Mouse (Mus musculus) kidney, embryonic 16.5 days (tissue): ENCODE measurements at regions not wholly inside any gene's neighbourhood (a gene's known extent, or its start where the extent isn't known, plus 50 kb on each side); places are given as distances from the start of the nearest gene placed in this dataset.
"Not testable (repeated sequence)": the region's sequence is repeated elsewhere in the genome, so short reads cannot be mapped to it uniquely, and the experiment has no call there.

Source experiments
- ATAC-seq: fragments of 200-750 bp; cut with Nextera tagmentation; 2 replicates; pipeline ENCODE4 v1.8.0; 2017; ENCODE audit warnings: moderate TSS enrichment; ENCODE audit not compliant: low FRiP score, low TSS enrichment
- H3K27ac ChIP-seq: fragments of 300-500 bp; sonication (generic); 2 replicates; pipeline ENCODE4 v1.5.1; 2014; ENCODE audit warnings: low read length
- H3K27me3 ChIP-seq: fragments of 300-500 bp; sonication (generic); 2 replicates; pipeline ENCODE4 v1.6.1; 2014; ENCODE audit warnings: low read length, control low read depth, mixed read lengths; ENCODE audit not compliant: insufficient read depth
- H3K36me3 ChIP-seq: fragments of 300-500 bp; sonication (generic); 2 replicates; pipeline ENCODE4 v1.6.1; 2014; ENCODE audit warnings: low read length, control low read depth, mixed read lengths; ENCODE audit not compliant: insufficient read depth
- H3K4me1 ChIP-seq: fragments of 300-500 bp; sonication (generic); 2 replicates; pipeline ENCODE4 v1.6.1; 2014; ENCODE audit warnings: low read length, control low read depth, mixed read lengths; ENCODE audit not compliant: insufficient read depth
- H3K4me2 ChIP-seq: fragments of 300-500 bp; sonication (generic); replicated peaks from 2 replicates; pipeline ENCODE4 v1.6.1; 2014; ENCODE audit warnings: low read depth, low read length
- H3K4me3 ChIP-seq: fragments of 300-500 bp; sonication (generic); 2 replicates; pipeline ENCODE4 v1.5.1; 2014; ENCODE audit warnings: mild to moderate bottlenecking, low read length
- H3K9ac ChIP-seq: fragments of 300-500 bp; sonication (generic); replicated peaks from 2 replicates; pipeline ENCODE4 v1.6.1; 2014; ENCODE audit warnings: low read length
- H3K9me3 ChIP-seq: fragments of 300-500 bp; sonication (generic); 2 replicates; pipeline ENCODE4 v1.6.1; 2016; ENCODE audit warnings: low read length, control low read depth
- WGBS: fragments of 180-500 bp; shearing (Covaris S2); extraction: QIAGEN DNeasy Blood & Tissue Kit; methylation state at CpG from one replicate; pipeline ENCODE4 v1.1.7; 2014; 5-methylcytosine and 5-hydroxymethylcytosine counted together

- WGBS, result 58% methylated on average over 5 of the region's 5 CpGs
- no peaks in the 10 kb centered on the region for H3K36me3 ChIP-seq
Observed at GRCm38 (mm10) chr3:21667349-21668143, 408.9 kb upstream of the Tbl1xr1 start.

GRCm38 (mm10) chr3:21671885-21672284 is 404.6 kb upstream of the Tbl1xr1 start:
- H3K9me3 ChIP-seq, result no peaks in the 10 kb centered on the region
- no peaks in the 10 kb centered on the region for H3K36me3 ChIP-seq
- H3K9ac ChIP-seq, result no peak overlapping the region
- H3K4me2 ChIP-seq, result no peak overlapping the region
- 91% methylated on average over 2 of the region's 2 CpGs for WGBS
- no peaks in the 10 kb centered on the region for H3K27me3 ChIP-seq
- no peak overlapping the region for H3K4me3 ChIP-seq
- H3K27ac ChIP-seq, result no peak overlapping the region
- no peak for ATAC-seq
- H3K4me1 ChIP-seq, result no peaks in the 10 kb centered on the region

More at GRCm38 (mm10) chr3:21667349-21668143, 408.9 kb upstream of the Tbl1xr1 start:
- ATAC-seq, result no peak
- Histone ChIP-seq H3K4me2 (no peak overlapping the region), H3K27me3 (no peaks in the 10 kb centered on the region), H3K4me3 (no peak overlapping the region), H3K4me1 (no peaks in the 10 kb centered on the region), H3K9ac (no peak overlapping the region), H3K9me3 (no peaks in the 10 kb centered on the region), H3K27ac (no peak overlapping the region)

GRCm38 (mm10) chr3:21672492-21672891 is 404.0 kb upstream of the Tbl1xr1 start:
- no peaks in the 10 kb centered on the region for H3K4me1 ChIP-seq
- H3K27ac ChIP-seq, result no peak overlapping the region
- ATAC-seq, result no peak
- no peak overlapping the region for H3K4me3 ChIP-seq
- H3K27me3 ChIP-seq, result no peaks in the 10 kb centered on the region
- H3K36me3 ChIP-seq, result no peaks in the 10 kb centered on the region
- H3K9ac ChIP-seq, result no peak overlapping the region
- H3K9me3 ChIP-seq, result no peaks in the 10 kb centered on the region
- 83% methylated on average over 2 of the region's 2 CpGs for WGBS
- H3K4me2 ChIP-seq, result no peak overlapping the region

DNA sequence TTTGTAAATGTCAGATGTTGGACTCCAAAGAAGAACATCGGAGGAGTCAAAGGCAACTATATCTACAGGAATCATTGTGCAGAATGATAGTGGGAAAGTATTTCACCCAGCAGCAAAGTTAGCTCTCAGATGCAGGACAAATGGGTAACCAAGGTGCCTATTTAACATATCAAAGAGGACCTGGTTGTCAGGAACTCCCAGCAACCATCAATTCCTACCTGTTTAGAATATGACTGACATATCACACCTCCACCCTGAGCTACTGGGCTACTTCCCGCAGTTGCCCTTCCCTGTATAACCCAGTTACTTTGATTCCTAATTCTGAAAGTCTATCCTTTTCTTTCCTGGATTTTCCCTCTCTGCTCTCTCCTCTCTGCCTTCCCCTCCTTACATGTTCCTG is 403.0 kb upstream of the Tbl1xr1 start:
- Histone ChIP-seq H3K27me3 (no peaks in the 10 kb centered on the region), H3K4me3 (no peak overlapping the region), H3K9me3 (no peaks in the 10 kb centered on the region), H3K4me1 (no peaks in the 10 kb centered on the region), H3K36me3 (no peaks in the 10 kb centered on the region), H3K9ac (no peak overlapping the region), H3K27ac (no peak overlapping the region), H3K4me2 (no peak overlapping the region)
- no peak for ATAC-seq
- 88% methylated on average over 2 of the region's 2 CpGs for WGBS

- no peaks in the 10 kb centered on the region for H3K9me3 ChIP-seq
- no peak overlapping the region for H3K4me2 ChIP-seq
- no peaks in the 10 kb centered on the region for H3K27me3 ChIP-seq
- H3K36me3 ChIP-seq, result no peaks in the 10 kb centered on the region
- H3K9ac ChIP-seq, result no peak overlapping the region
- H3K4me3 ChIP-seq, result no peak overlapping the region
- no peak overlapping the region for H3K27ac ChIP-seq
- no peak for ATAC-seq
- H3K4me1 ChIP-seq, result no peaks in the 10 kb centered on the region
Observed at GRCm38 (mm10) chr3:21678265-21678664, 398.2 kb upstream of the Tbl1xr1 start.

DNA sequence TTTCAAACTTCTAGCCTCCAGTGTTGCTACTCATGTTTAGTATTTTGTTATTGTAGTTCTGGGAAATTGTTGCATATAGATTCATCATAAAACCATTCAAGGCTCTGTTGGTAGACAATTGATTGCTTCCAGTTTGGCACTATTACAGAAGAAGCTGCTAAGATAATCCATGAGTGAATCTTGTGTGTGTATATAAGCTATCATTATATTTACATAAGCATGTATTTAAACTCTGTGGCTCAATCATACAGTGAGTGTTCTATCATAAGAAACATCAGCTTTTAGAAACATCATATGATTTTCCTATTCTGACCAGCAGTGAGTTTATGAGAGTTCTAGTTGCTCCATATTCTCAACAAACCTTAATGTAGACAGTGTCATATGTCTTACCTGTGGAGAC is 397.7 kb upstream of the Tbl1xr1 start:
- no peaks in the 10 kb centered on the region for H3K36me3 ChIP-seq
- no peak overlapping the region for H3K27ac ChIP-seq
- H3K4me2 ChIP-seq, result no peak overlapping the region
- H3K9me3 ChIP-seq, result no peaks in the 10 kb centered on the region
- ATAC-seq, result no peak
- H3K4me1 ChIP-seq, result no peaks in the 10 kb centered on the region
- no peaks in the 10 kb centered on the region for H3K27me3 ChIP-seq
- H3K4me3 ChIP-seq, result no peak overlapping the region
- H3K9ac ChIP-seq, result no peak overlapping the region

DNA sequence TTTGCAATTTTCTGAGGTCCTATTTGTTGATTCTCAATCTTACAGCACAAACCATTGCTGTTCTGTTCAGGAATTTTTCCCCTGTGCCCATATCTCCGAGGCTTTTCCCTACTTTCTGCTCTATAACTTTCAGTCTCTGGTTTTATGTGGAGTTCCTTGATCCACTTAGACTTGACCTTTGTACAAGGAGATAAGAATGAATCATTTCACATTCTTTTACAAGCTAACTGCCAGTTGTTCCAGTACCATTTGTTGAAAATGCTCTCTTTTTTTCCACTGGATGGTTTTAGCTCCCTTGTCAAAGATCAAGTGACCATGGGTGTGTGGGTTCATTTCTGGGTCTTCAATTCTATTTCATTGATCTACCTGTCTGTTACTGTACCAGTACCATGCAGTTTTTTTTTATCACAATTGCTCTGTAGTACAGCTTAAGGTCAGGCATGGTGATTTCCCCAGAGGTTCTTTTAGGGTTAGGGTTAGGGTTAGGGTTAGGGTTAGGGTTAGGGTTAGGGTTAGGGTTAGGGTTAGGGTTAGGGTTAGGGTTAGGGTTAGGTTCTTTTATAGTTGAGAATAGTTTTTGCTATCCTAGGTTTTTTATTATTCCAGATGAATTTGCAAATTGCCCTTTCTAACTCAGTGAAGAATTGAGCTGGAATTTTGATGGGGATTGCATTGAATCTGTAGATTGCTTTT is 378.3 kb upstream of the Tbl1xr1 start:
- H3K4me3 ChIP-seq, H3K36me3 ChIP-seq, H3K9me3 ChIP-seq, H3K4me1 ChIP-seq, H3K27ac ChIP-seq, ATAC-seq, H3K4me2 ChIP-seq, H3K9ac ChIP-seq, H3K27me3 ChIP-seq: not testable (repeated sequence)
- WGBS, result 47% methylated on average over 1 of the region's 1 CpGs

- Histone ChIP-seq H3K4me3 (no peak overlapping the region), H3K9me3 (no peaks in the 10 kb centered on the region)
Observed at GRCm38 (mm10) chr3:21699526-21699925, 376.9 kb upstream of the Tbl1xr1 start.

DNA sequence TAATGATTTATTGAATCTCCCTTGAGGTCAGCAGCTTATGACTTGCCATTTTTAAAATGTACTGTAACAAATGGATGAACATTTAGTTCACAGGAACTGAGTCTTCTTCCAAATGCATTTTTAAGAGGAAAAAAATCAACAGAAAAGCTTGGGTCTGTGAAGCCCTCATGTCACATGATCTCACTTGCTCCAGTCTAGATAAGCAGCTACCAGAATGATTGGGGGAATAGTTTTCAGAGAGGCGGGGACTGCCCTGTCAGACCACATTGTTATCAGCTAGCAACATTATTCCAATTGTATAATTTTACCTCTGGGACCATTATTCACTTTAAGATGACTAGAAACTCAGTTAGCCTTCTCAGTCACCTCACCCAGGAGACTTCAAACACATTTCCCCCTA is 376.1 kb upstream of the Tbl1xr1 start:
- Histone ChIP-seq H3K9ac (no peak overlapping the region), H3K4me1 (no peaks in the 10 kb centered on the region), H3K9me3 (no peaks in the 10 kb centered on the region), H3K27me3 (no peaks in the 10 kb centered on the region), H3K27ac (no peak overlapping the region), H3K4me2 (no peak overlapping the region), H3K36me3 (no peaks in the 10 kb centered on the region), H3K4me3 (no peak overlapping the region)
- no peak for ATAC-seq
- 72% methylated on average over 1 of the region's 1 CpGs for WGBS

More at GRCm38 (mm10) chr3:21699526-21699925, 376.9 kb upstream of the Tbl1xr1 start:
- Histone ChIP-seq H3K4me2 (no peak overlapping the region), H3K27ac (no peak overlapping the region), H3K27me3 (no peaks in the 10 kb centered on the region), H3K36me3 (no peaks in the 10 kb centered on the region), H3K4me1 (no peaks in the 10 kb centered on the region), H3K9ac (no peak overlapping the region)
- WGBS, result 96% methylated on average over 1 of the region's 1 CpGs
- no peak for ATAC-seq

DNA sequence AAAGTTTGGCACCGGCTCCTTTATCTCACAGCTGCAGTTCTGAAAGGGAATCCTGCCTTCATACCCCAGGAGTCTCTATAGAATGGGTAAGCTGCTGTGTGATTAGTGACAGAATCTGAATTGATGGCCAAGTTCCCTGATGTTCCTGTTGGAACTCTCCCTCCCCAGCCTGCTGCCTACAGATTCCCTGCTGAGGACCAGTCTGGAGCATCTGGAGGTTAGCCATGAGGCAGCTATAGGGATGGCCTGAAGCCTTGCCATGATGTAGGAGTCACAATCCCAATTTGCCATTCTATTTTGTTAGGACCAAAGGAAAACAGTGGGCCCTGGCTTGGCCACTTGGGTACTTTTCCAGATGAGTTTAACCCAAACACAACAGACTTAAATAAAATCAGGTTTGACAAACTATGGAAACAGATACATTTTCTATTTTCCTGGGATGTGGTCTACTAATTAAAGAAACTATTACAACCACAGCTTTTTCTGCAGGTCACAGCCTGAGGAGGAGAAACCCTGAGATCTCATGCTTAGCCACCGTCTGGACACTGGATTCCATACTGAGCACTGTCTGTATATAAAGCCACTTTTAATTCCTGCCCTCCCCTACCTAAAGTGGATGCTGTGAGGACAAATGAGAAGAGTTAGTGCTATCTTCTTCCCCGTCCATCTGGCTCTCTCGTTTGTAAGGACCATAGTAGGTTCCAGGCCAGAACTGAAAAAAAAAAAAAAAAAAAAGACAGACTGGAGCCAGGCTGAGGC is 349.5 kb upstream of the Tbl1xr1 start:
- 78% methylated on average over 4 of the region's 4 CpGs for WGBS
- H3K27ac ChIP-seq, result no peak overlapping the region
- H3K4me3 ChIP-seq, result no peak overlapping the region
- H3K36me3 ChIP-seq, result no peaks in the 10 kb centered on the region
- H3K4me2 ChIP-seq, result no peak overlapping the region
- no peaks in the 10 kb centered on the region for H3K4me1 ChIP-seq
- H3K9me3 ChIP-seq, result no peaks in the 10 kb centered on the region
- H3K9ac ChIP-seq, result no peak overlapping the region
- ATAC-seq, result no peak
- no peaks in the 10 kb centered on the region for H3K27me3 ChIP-seq
